Mouse (Mus musculus): ENCODE results near the gene F8. TPM values are rescaled to one million over a fixed set of nuclear protein-coding genes. Genes with fewer than 3 reads are reported as not detected.
"Not testable (repeated sequence)": the region's sequence is repeated elsewhere in the genome, so short reads cannot be mapped to it uniquely, and the experiment has no call there.

F8 gene
- polyA plus RNA-seq, 1 experiment: 0.27 TPM

- Histone ChIP-seq H3K4me3 (replicated peaks; ENCODE audit: control insufficient read depth, low read depth, low read length) (no peak overlapping the region), H3K4me1 (ENCODE audit: control insufficient read depth, insufficient read depth, low read length) (no peaks in the 10 kb centered on the region), H3K27ac (ENCODE audit: control insufficient read depth, insufficient read depth, low read depth, low read length, poor library complexity) (no peak overlapping the region)
- TF ChIP-seq POLR2A (IDR thresholded peaks at IDR 0.05; ENCODE audit: borderline replicate concordance, control insufficient read depth, low read depth, low read length) (no peak), CTCF (IDR thresholded peaks at IDR 0.05; ENCODE audit: control insufficient read depth, insufficient read depth, low read length) (no peak)
Observed at GRCm38 (mm10) chrX:75376815-75377214, 5.6 kb downstream of the F8 start.

- H3K4me3 ChIP-seq (replicated peaks; ENCODE audit: control insufficient read depth, low read depth, low read length): no peak overlapping the region
- H3K27ac ChIP-seq (ENCODE audit: control insufficient read depth, insufficient read depth, low read depth, low read length, poor library complexity): no peak overlapping the region
- H3K4me1 ChIP-seq (ENCODE audit: control insufficient read depth, insufficient read depth, low read length): no peaks in the 10 kb centered on the region
- 60% methylated on average over 2 of the region's 2 CpGs for WGBS
- no peak for TF ChIP-seq CTCF (IDR thresholded peaks at IDR 0.05; ENCODE audit: control insufficient read depth, insufficient read depth, low read length)
- no peak for TF ChIP-seq POLR2A (IDR thresholded peaks at IDR 0.05; ENCODE audit: borderline replicate concordance, control insufficient read depth, low read depth, low read length)
Observed at GRCm38 (mm10) chrX:75372666-75373425, 9.6 kb downstream of the F8 start.

- Histone ChIP-seq H3K4me3 (replicated peaks; ENCODE audit: control insufficient read depth, low read depth, low read length) (no peak overlapping the region), H3K4me1 (ENCODE audit: control insufficient read depth, insufficient read depth, low read length) (no peaks in the 10 kb centered on the region), H3K27ac (ENCODE audit: control insufficient read depth, insufficient read depth, low read depth, low read length, poor library complexity) (no peak overlapping the region)
- TF ChIP-seq POLR2A (IDR thresholded peaks at IDR 0.05; ENCODE audit: borderline replicate concordance, control insufficient read depth, low read depth, low read length) (no peak), CTCF (IDR thresholded peaks at IDR 0.05; ENCODE audit: control insufficient read depth, insufficient read depth, low read length) (no peak)
Observed at GRCm38 (mm10) chrX:75370197-75370596, 12.2 kb downstream of the F8 start.

GRCm38 (mm10) chrX:75323556-75323955 lies 58.9 kb downstream of the F8 start:
- 80% methylated on average over 4 of the region's 4 CpGs for WGBS
- TF ChIP-seq CTCF (IDR thresholded peaks at IDR 0.05; ENCODE audit: control insufficient read depth, insufficient read depth, low read length) (no peak), POLR2A (IDR thresholded peaks at IDR 0.05; ENCODE audit: borderline replicate concordance, control insufficient read depth, low read depth, low read length) (no peak)
- no peak overlapping the region for H3K4me3 ChIP-seq (replicated peaks; ENCODE audit: control insufficient read depth, low read depth, low read length)
- no peak overlapping the region for H3K27ac ChIP-seq (ENCODE audit: control insufficient read depth, insufficient read depth, low read depth, low read length, poor library complexity)
- no peaks in the 10 kb centered on the region for H3K4me1 ChIP-seq (ENCODE audit: control insufficient read depth, insufficient read depth, low read length)

- WGBS: 64% methylated on average over 8 of the region's 8 CpGs
- no peak overlapping the region for H3K27ac ChIP-seq (ENCODE audit: control insufficient read depth, insufficient read depth, low read depth, low read length, poor library complexity)
- peak; percentile 34; the same call in 1 of the 2 replicates for TF ChIP-seq CTCF (IDR thresholded peaks at IDR 0.05; ENCODE audit: control insufficient read depth, insufficient read depth, low read length)
- no peak for TF ChIP-seq POLR2A (IDR thresholded peaks at IDR 0.05; ENCODE audit: borderline replicate concordance, control insufficient read depth, low read depth, low read length)
- no peaks in the 10 kb centered on the region for H3K4me1 ChIP-seq (ENCODE audit: control insufficient read depth, insufficient read depth, low read length)
- H3K4me3 ChIP-seq (replicated peaks; ENCODE audit: control insufficient read depth, low read depth, low read length): no peak overlapping the region
Observed at GRCm38 (mm10) chrX:75271676-75272075, 110.7 kb downstream of the F8 start.

- WGBS: 32% methylated on average over 8 of the region's 8 CpGs
- not testable (repeated sequence) for H3K27ac ChIP-seq (ENCODE audit: control insufficient read depth, insufficient read depth, low read depth, low read length, poor library complexity); H3K4me1 ChIP-seq (ENCODE audit: control insufficient read depth, insufficient read depth, low read length); H3K4me3 ChIP-seq (replicated peaks; ENCODE audit: control insufficient read depth, low read depth, low read length)
Observed at GRCm38 (mm10) chrX:75233603-75234376, 148.6 kb downstream of the F8 start.

- H3K4me1 ChIP-seq (ENCODE audit: control insufficient read depth, insufficient read depth, low read length): no peaks in the 10 kb centered on the region
- WGBS: 75% methylated on average over 1 of the region's 1 CpGs
- no peak overlapping the region for H3K27ac ChIP-seq (ENCODE audit: control insufficient read depth, insufficient read depth, low read depth, low read length, poor library complexity)
- no peak for TF ChIP-seq POLR2A (IDR thresholded peaks at IDR 0.05; ENCODE audit: borderline replicate concordance, control insufficient read depth, low read depth, low read length)
- no peak for TF ChIP-seq CTCF (IDR thresholded peaks at IDR 0.05; ENCODE audit: control insufficient read depth, insufficient read depth, low read length)
- no peak overlapping the region for H3K4me3 ChIP-seq (replicated peaks; ENCODE audit: control insufficient read depth, low read depth, low read length)
Observed at GRCm38 (mm10) chrX:75231456-75231855, 151.0 kb downstream of the F8 start.

GRCm38 (mm10) chrX:75163670-75164069 lies 218.7 kb downstream of the F8 start, which contains the start of gene Smim9:
Gene Smim9, minus strand, starts transcription at chrX:75163770.
- Histone ChIP-seq H3K4me3 (replicated peaks; ENCODE audit: control insufficient read depth, low read depth, low read length) (no peak within 1 kb of the TSS), H3K4me1 (ENCODE audit: control insufficient read depth, insufficient read depth, low read length) (no peaks in the 10 kb centered on the region), H3K27ac (ENCODE audit: control insufficient read depth, insufficient read depth, low read depth, low read length, poor library complexity) (no peak within 1 kb of the TSS)
- TF ChIP-seq CTCF (IDR thresholded peaks at IDR 0.05; ENCODE audit: control insufficient read depth, insufficient read depth, low read length): no peak
- 87% methylated on average over 1 of the region's 1 CpGs for WGBS
